Mouse (Mus musculus): ENCODE data around the gene Csn1s2b.
"Not testable (repeated sequence)": the region's sequence is repeated elsewhere in the genome, so short reads cannot be mapped to it uniquely, and the experiment has no call there.

Gene Csn1s2b

DNA sequence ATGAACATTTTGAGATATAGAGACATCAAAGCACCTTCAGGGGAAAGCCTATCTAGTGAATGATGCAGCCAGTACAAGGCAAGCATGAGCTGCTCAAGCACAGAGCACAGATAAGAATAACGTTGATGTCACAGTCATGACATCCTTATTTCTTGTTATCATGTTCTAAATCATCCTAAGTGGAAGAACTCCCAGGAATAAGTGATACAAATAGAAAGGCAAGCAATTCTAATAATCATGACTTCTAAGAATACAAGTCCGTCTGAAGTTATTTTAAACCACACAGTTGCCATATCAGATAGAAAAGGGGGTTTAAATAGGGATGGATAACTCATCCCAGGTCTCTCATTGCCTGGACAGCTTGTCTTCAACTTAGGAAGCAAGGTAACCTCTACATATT lies at the start of gene Csn1s2b:
Gene Csn1s2b (plus strand): TSS at position 301 of the 400 bp plus-strand sequence.
- no peak for DNase-seq (ENCODE audit: low spot score in 2 of 2)

DNA sequence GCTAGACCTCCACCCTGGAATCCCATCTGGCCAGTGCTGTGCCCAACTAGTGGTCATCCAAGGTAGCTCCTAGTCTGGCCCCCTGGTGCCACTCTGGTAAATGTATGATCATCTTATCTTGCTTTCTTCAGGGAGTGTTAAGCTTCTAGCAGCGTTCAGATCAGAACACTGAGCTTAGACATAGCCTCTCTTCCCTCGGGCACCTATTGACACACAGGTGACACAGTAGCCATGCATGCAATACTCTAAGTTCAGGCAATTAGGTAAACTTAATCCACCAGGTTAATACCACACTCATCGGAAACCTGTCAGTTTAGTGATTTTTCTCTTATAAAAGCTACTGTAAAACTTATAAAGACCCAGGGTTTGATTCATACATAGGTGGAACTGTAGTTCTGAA lies 43.3 kb upstream of the Csn1s2b start:
- DNase-seq (ENCODE audit: low spot score in 2 of 2): no peak

DNA sequence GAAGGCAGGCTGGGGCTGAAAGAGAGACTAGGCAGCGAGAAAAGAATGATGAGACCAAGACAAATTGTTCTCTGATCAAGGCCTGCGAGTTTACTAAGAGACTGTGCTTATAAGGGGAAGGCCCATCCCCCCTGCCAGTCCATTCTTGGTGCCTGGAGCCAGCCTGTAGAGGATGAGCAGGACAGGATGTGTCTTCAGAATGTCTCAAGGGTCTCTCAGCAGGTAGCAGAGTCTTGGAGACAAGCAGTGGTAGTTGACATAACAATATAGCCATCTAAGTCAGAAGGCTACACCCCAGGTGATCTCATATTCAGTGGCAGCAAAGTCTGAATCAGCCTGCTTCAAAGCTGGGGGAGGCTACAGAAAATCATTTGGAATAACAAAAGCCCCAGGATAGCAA lies 35.7 kb upstream of the Csn1s2b start:
- not testable (repeated sequence) for DNase-seq (ENCODE audit: low spot score in 2 of 2)

DNA sequence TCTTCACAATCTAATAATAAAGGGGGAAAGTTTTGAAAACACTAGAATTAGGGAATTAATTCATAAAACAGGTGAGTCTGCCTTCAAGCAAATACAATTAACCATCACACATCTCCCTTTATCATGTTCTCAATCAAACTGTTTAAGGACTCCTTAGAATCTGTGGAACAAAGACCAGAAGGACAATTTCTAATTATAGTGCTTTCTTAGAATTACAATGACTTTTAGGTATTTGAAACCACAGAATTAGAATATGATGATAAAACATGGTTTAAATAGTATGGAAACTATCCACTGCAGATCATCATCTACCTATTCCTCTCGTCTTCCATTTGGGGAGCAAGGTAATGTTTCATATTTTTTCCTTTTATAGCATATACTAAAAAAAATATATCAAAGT lies 33.6 kb upstream of the Csn1s2b start, which contains the start of gene Csn1s2a:
Gene Csn1s2a (plus strand): TSS at position 301 of the 400 bp plus-strand sequence.
- DNase-seq (ENCODE audit: low spot score in 2 of 2): no peak

DNA sequence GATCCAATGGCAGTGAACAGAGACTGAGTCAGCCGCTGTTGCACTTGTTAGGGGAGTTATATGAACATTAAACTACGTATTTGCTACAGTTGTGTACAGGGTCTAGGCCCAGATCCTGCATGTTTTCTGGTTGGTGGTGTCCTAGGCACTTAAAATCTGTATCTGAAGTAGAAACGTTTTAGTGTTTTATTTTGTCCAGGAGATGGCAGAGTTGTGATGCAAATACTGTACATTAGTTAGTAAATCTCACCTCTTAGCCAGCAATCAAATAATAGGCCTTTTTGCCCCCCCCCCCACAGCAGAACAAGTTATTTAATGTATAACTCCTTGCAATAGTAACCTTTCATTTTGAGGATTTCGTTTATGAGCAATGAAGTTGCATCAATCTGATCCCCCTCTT lies 25.2 kb upstream of the Csn1s2b start:
- no peak for DNase-seq (ENCODE audit: low spot score in 2 of 2)

DNA sequence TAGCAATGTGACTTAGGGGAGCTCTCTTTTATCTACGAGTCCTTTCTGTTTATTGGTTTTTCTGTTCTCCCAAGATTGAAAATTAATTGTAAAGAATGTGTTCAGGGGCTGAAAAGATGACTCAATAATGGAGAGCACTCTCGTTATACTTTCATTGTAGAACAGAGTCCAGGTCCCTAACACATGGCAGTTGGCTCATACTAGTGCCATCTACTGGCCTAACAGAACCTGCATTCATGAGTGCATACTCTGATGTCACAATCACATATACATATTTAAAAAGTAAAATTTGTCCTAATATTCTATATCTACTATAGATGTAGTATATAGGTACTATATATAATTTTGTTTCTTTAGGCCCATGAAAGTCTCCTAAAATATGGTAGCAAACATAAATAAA lies 1.4 kb downstream of the Csn1s2b start:
- DNase-seq (ENCODE audit: low spot score in 2 of 2): no peak

DNA sequence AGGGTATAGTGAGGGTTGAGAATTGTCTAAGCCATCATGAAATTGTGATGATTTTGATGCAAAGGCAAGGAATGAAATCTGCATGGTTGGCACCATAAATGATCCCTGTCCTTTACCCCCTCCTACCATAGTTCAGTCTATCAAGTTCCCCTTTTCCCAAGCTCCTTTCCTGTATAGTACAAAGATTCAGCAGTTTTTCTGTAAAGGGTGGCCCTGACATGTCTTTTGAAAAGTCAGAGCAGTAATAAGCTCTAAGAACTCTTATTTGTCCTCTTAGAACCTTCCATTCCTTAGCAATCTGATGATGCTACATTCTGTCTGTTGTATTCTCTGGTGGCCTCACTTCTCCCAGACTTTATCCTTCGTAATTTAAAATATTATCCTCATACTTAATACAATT lies 17.5 kb downstream of the Csn1s2b start, which contains the start of gene Prr27:
Gene Prr27 (plus strand): TSS at position 301 of the 400 bp plus-strand sequence.
- no peak for DNase-seq (ENCODE audit: low spot score in 2 of 2)

DNA sequence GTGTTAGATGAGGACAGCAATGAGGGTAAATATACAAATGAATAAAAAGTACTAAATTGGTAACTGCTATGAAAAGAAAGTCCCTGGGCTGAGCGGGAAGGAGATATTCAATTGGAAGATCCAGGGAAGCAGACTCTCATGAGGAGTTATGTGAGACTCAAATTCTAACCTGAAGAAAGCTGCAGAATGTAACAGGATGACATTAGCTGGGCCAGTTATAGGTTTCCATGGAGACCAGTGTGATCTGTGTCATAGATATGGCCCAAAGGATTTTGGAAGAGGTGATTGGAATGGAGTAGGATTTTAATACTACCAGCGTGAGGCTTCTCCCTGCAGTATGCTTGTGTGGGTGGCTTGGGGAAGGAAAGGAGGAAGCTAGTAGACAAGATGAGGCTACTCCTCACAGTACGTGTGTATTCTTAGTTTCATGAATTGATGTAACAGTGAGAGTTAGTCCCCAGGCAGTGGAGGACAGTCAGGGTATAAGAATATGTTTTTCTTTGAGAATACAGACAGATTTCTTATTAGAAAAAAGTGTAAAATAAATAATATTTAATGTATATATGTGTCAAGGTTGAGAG lies 47.3 kb downstream of the Csn1s2b start:
- DNase-seq (ENCODE audit: low spot score in 2 of 2): no peak

DNA sequence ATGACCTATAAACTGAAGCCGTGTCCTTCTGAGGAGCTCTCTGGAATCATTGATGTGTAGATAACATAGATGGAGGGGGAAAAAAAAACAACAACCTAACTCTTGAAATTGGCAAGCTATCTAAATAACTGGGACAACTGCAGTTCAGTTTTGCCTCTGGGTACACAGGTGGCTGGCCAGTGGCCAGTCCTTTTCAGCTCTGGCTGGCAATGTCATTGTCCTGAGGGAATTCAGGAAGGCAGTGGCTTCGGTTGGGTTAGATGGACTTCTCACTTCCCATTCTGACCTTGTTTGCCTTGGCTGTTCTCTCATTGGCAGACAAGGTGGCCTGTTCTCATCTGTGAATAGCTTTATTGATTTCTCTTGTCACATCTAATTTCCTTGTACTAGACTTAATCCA lies 62.2 kb downstream of the Csn1s2b start:
- no peak for DNase-seq (ENCODE audit: low spot score in 2 of 2)

DNA sequence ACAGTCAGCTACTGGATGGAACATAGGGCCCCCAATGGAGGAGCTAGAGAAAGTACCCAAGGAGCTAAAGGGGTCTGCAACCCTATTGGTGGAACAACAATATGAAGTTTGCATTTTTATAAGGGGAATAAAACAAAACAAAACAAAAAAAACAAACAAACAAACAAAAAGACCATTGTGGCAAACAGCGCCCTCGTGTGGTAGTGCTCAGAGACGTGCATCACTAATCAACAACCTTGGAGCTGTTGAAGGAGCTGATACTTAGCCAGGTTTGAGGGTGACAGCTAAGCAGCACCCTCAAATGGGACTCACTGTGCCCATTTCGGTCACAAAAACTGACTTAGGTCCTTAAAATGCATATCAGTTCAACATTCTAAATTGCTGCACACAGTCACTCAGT lies 63.5 kb downstream of the Csn1s2b start:
- DNase-seq (ENCODE audit: low spot score in 2 of 2): no peak

Data from spleen, postnatal 14 days (tissue).